Mouse (Mus musculus) thymus, postnatal 4 days (tissue): Measurements from ENCODE around the gene Cd9.

Source experiments
- DNase-seq: peaks from one replicate; pipeline ENCODE4 v3.0.0; 2021

Cd9 gene

GRCm38 (mm10) chr6:125494092-125494871 lies at the start of gene Cd9:
TSS of gene Cd9 (minus strand) at chr6:125494791.
- DNase-seq: peak; percentile 77

GRCm38 (mm10) chr6:125541296-125541695 lies 46.7 kb upstream of the Cd9 start:
- no peak for DNase-seq

GRCm38 (mm10) chr6:125540826-125541225 lies 46.2 kb upstream of the Cd9 start:
- DNase-seq: no peak

- DNase-seq: no peak
Observed at GRCm38 (mm10) chr6:125540199-125540598, 45.6 kb upstream of the Cd9 start.

GRCm38 (mm10) chr6:125539423-125539822 lies 44.8 kb upstream of the Cd9 start:
- no peak for DNase-seq

GRCm38 (mm10) chr6:125538469-125538868 lies 43.9 kb upstream of the Cd9 start:
- DNase-seq: no peak

GRCm38 (mm10) chr6:125534990-125535389 lies 40.4 kb upstream of the Cd9 start:
- DNase-seq: no peak

- no peak for DNase-seq
Observed at GRCm38 (mm10) chr6:125533104-125533650, 38.6 kb upstream of the Cd9 start.

GRCm38 (mm10) chr6:125529479-125529878 lies 34.9 kb upstream of the Cd9 start:
- no peak for DNase-seq

- peak; percentile 24 for DNase-seq
Observed at GRCm38 (mm10) chr6:125528614-125529200, 34.1 kb upstream of the Cd9 start.

GRCm38 (mm10) chr6:125526066-125526465 lies 31.5 kb upstream of the Cd9 start:
- no peak for DNase-seq

GRCm38 (mm10) chr6:125524027-125524426 lies 29.4 kb upstream of the Cd9 start:
- no peak for DNase-seq

GRCm38 (mm10) chr6:125521558-125522193 lies 27.1 kb upstream of the Cd9 start:
- DNase-seq: no peak

- no peak for DNase-seq
Observed at GRCm38 (mm10) chr6:125515503-125516315, 21.1 kb upstream of the Cd9 start.

- no peak for DNase-seq
Observed at GRCm38 (mm10) chr6:125512950-125513596, 18.5 kb upstream of the Cd9 start.

GRCm38 (mm10) chr6:125511196-125511595 lies 16.6 kb upstream of the Cd9 start:
- DNase-seq: no peak

GRCm38 (mm10) chr6:125510645-125511044 lies 16.1 kb upstream of the Cd9 start:
- no peak for DNase-seq

- DNase-seq: no peak
Observed at GRCm38 (mm10) chr6:125509783-125510182, 15.2 kb upstream of the Cd9 start.

GRCm38 (mm10) chr6:125506427-125506826 lies 11.8 kb upstream of the Cd9 start:
- no peak for DNase-seq

- DNase-seq: no peak
Observed at GRCm38 (mm10) chr6:125504622-125505355, 10.2 kb upstream of the Cd9 start.

GRCm38 (mm10) chr6:125503186-125503802 lies 8.7 kb upstream of the Cd9 start:
- no peak for DNase-seq
